Mouse (Mus musculus) kidney, embryonic 14.5 days (tissue): ENCODE results near the gene Exoc3l. TPM values are rescaled to one million over a fixed set of nuclear protein-coding genes. Genes with fewer than 3 reads are reported as not detected.

ENCODE experiments used
- ATAC-seq: fragments of 200-750 bp; cut with Nextera tagmentation; 2 replicates; pipeline ENCODE4 v1.8.0; 2017; ENCODE audit warnings: moderate number of reproducible peaks, mild to moderate bottlenecking, moderate TSS enrichment, moderate library complexity; ENCODE audit not compliant: low FRiP score, low TSS enrichment
- H3K27ac ChIP-seq: fragments of 300-500 bp; sonication (generic); 2 replicates; pipeline ENCODE4 v1.5.1; 2014; ENCODE audit warnings: low read depth, mild to moderate bottlenecking, low read length, moderate library complexity, mixed read lengths
- H3K27me3 ChIP-seq: fragments of 300-500 bp; sonication (generic); 2 replicates; pipeline ENCODE4 v1.6.1; 2014; ENCODE audit warnings: mild to moderate bottlenecking, low read length; ENCODE audit not compliant: control insufficient read depth, insufficient read depth
- H3K36me3 ChIP-seq: fragments of 300-500 bp; sonication (generic); 2 replicates; pipeline ENCODE4 v1.6.1; 2014; ENCODE audit warnings: low read length, mixed read lengths; ENCODE audit not compliant: control insufficient read depth, insufficient read depth
- H3K4me1 ChIP-seq: fragments of 300-500 bp; sonication (generic); 2 replicates; pipeline ENCODE4 v1.6.1; 2014; ENCODE audit warnings: low read length, mixed read lengths; ENCODE audit not compliant: control insufficient read depth, insufficient read depth
- H3K4me2 ChIP-seq: fragments of 300-500 bp; sonication (generic); replicated peaks from 2 replicates; pipeline ENCODE4 v1.6.1; 2014; ENCODE audit warnings: low read depth, mild to moderate bottlenecking, low read length
- H3K4me3 ChIP-seq: fragments of 300-500 bp; sonication (generic); 2 replicates; pipeline ENCODE4 v1.5.1; 2014; ENCODE audit warnings: mild to moderate bottlenecking, low read length
- H3K9ac ChIP-seq: fragments of 300-500 bp; sonication (generic); 2 replicates; pipeline ENCODE4 v1.6.1; 2014; ENCODE audit warnings: low read depth, mild to moderate bottlenecking, low read length, moderate library complexity
- H3K9me3 ChIP-seq: fragments of 300-500 bp; sonication (generic); 2 replicates; pipeline ENCODE4 v1.6.1; 2016; ENCODE audit warnings: low read length; ENCODE audit not compliant: control insufficient read depth
- WGBS: fragments of 180-500 bp; shearing (Covaris S2); extraction: QIAGEN DNeasy Blood & Tissue Kit; methylation state at CpG from one replicate; pipeline ENCODE4 v1.1.7; 2014; 5-methylcytosine and 5-hydroxymethylcytosine counted together
- polyA plus RNA-seq: library from polyadenylated mRNA; unstranded; fragments of >200 nt; fragmentation: Nextera tagmentation; extraction: Ambion mirVana; gene quantifications from 2 replicates; pipeline ENCODE4 v1.2.1, GENCODE M21; 2014

The Exoc3l gene
- polyA plus RNA-seq, 1 experiment from 2014 or later = 17.8 TPM

GRCm38 (mm10) chr8:105290554-105291314 lies 5.2 kb downstream of the Exoc3l start:
- no peaks in the 10 kb centered on the region for H3K9me3 ChIP-seq
- WGBS = 9% methylated on average over 31 of the region's 31 CpGs
- peak overlapping the region; percentile 6; the same call in 1 of the 2 replicates for H3K4me3 ChIP-seq
- ATAC-seq = no peak
- H3K4me2 ChIP-seq = peak overlapping the region; percentile 87
- H3K27ac ChIP-seq = no peak overlapping the region
- peaks cover 22% of the 10 kb centered on the region for H3K4me1 ChIP-seq
- no peak overlapping the region for H3K9ac ChIP-seq
- H3K36me3 ChIP-seq = no peaks in the 10 kb centered on the region
- peaks cover 9% of the 10 kb centered on the region; the same call in 1 of the 2 replicates for H3K27me3 ChIP-seq

DNA sequence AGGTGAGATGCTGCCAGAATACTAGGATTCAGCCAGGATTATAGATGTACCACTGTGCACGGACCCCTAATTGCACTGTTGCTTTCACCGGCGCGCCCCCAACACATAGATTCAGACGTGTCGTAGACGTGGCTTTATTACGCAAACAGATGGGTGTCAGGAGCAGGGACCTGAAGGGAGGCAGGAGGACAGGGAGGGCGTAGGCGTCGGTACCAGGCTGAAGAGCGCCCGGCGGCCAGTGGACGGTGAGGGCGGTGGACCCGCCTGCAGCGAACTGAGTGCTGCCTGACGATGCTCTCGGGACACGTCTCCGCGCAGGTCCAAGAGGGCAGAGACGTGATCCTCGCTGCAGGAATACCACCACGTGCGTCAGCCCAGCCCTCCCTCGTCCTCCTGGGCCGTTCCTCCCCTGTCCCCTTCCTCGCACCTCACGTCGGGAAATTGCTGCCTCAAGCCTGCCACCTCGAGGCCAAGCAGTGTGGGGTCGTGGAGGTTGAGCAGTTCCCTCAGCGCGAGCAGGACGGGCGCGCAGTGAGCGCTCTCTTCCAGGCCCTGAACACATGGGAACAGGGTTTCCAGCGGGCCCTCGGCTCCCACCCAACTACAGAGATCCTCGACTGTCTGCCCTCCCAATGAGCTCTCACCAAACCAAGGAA lies 6.0 kb downstream of the Exoc3l start, which contains the start of gene 4931428F04Rik:
TSS of gene 4931428F04Rik (minus strand) at position 60 of the 656 bp plus-strand sequence.
- Histone ChIP-seq H3K4me3 (peak within 1 kb of the TSS; percentile 56), H3K4me2 (peak within 1 kb of the TSS; percentile 87), H3K27ac (peak within 1 kb of the TSS; percentile 76), H3K27me3 (peaks cover 9% of the 10 kb centered on the region; the same call in 1 of the 2 replicates), H3K9me3 (no peaks in the 10 kb centered on the region), H3K4me1 (peaks cover 22% of the 10 kb centered on the region), H3K9ac (peak within 1 kb of the TSS; percentile 60), H3K36me3 (no peaks in the 10 kb centered on the region; the same call in 1 of the 2 replicates)
- 3% methylated on average over 43 of the region's 43 CpGs for WGBS
- ATAC-seq = peak; percentile 30

DNA sequence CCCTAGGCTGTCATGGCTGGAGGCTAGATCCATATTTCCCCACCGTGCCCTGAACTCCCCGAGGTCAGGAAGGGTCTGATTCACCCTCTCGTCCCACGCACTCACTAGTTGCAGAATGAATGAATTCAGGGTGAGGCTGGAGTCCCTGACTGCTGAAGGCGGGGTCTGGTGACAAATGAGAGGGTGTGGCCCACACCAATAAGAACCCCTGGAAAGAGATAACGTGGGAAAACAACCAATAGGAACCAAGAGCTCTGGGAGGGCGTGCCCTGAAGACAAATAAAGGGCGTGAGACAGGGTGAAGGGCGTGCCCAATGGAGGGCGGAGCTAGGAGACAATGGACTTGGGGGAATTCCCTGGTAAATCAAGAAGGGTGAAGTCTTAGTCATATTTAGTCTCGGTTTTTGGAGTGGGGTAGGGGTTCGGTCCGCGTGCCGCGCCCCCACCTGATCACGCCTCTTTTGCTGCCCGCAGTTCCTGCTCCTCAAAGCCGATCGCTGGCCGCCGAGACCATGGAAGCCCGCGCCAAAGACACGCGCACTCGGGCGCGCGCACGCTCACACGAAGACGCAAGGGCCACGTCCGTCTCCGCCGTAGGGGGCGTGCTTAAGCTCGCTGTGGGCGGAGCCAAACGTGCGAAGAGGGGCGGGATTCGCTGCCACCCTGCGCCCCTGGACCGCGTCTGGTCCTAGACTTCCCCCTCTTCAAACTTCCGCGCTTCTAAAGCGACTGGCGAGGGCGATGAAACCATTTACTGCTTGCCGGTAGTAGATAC lies 6.8 kb downstream of the Exoc3l start:
- WGBS = under 1% methylated on average over 53 of the region's 53 CpGs
- H3K27me3 ChIP-seq = peaks cover 9% of the 10 kb centered on the region; the same call in 1 of the 2 replicates
- peak overlapping the region; percentile 76 for H3K27ac ChIP-seq
- no peaks in the 10 kb centered on the region for H3K9me3 ChIP-seq
- ATAC-seq = peak; percentile 93
- H3K4me3 ChIP-seq = peak overlapping the region; percentile 56
- peak overlapping the region; percentile 87 for H3K4me2 ChIP-seq
- peak overlapping the region; percentile 60 for H3K9ac ChIP-seq
- peaks cover 22% of the 10 kb centered on the region for H3K4me1 ChIP-seq
- no peaks in the 10 kb centered on the region; the same call in 1 of the 2 replicates for H3K36me3 ChIP-seq

GRCm38 (mm10) chr8:105288231-105288630 lies 7.7 kb downstream of the Exoc3l start:
- H3K36me3 ChIP-seq = no peaks in the 10 kb centered on the region; the same call in 1 of the 2 replicates
- no peak for ATAC-seq
- peak overlapping the region; percentile 87 for H3K4me2 ChIP-seq
- H3K9me3 ChIP-seq = no peaks in the 10 kb centered on the region
- H3K9ac ChIP-seq = no peak overlapping the region
- H3K4me1 ChIP-seq = peaks cover 22% of the 10 kb centered on the region
- H3K27ac ChIP-seq = no peak overlapping the region
- peak overlapping the region; percentile 56; the same call in 1 of the 2 replicates for H3K4me3 ChIP-seq
- WGBS = 89% methylated on average over 5 of the region's 5 CpGs
- peaks cover 9% of the 10 kb centered on the region; the same call in 1 of the 2 replicates for H3K27me3 ChIP-seq

GRCm38 (mm10) chr8:105286907-105287306 lies 9.0 kb downstream of the Exoc3l start:
- H3K4me3 ChIP-seq = no peak overlapping the region
- H3K27me3 ChIP-seq = peaks cover 9% of the 10 kb centered on the region; the same call in 1 of the 2 replicates
- no peak for ATAC-seq
- 86% methylated on average over 4 of the region's 4 CpGs for WGBS
- no peaks in the 10 kb centered on the region for H3K9me3 ChIP-seq
- no peak overlapping the region for H3K27ac ChIP-seq
- H3K4me2 ChIP-seq = no peak overlapping the region
- H3K36me3 ChIP-seq = peaks cover under 1% of the 10 kb centered on the region; the same call in 1 of the 2 replicates
- H3K4me1 ChIP-seq = peaks cover 22% of the 10 kb centered on the region
- H3K9ac ChIP-seq = no peak overlapping the region

DNA sequence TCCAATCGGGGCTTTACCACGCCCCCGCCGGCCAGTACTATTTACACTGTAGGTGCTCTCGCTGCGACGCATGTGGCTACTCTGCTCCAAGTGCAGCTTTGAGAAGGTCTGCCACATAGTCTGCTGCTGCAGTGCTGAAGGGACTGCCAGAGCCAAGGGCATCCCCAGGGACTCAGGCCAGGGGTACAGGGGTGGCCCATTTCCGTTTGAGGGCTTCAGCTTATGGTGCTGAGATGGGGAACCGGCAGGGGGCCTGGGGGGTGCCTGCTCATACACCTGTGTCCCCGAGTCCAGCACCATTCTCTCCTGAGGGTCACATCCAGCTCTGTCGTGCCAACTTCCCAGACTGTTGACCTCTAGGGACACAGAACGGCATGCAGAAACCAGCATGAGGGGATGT lies 10.4 kb downstream of the Exoc3l start:
- Histone ChIP-seq H3K9ac (0 out of 2 replicates have a peak overlapping the region, but pooled peaks have one; percentile 7), H3K4me2 (no peak overlapping the region), H3K27ac (no peak overlapping the region), H3K9me3 (no peaks in the 10 kb centered on the region), H3K4me1 (peaks cover 19% of the 10 kb centered on the region), H3K27me3 (peaks cover 6% of the 10 kb centered on the region; the same call in 1 of the 2 replicates), H3K36me3 (peaks cover 5% of the 10 kb centered on the region; the same call in 1 of the 2 replicates), H3K4me3 (no peak overlapping the region)
- no peak for ATAC-seq
- WGBS = 51% methylated on average over 12 of the region's 12 CpGs

DNA sequence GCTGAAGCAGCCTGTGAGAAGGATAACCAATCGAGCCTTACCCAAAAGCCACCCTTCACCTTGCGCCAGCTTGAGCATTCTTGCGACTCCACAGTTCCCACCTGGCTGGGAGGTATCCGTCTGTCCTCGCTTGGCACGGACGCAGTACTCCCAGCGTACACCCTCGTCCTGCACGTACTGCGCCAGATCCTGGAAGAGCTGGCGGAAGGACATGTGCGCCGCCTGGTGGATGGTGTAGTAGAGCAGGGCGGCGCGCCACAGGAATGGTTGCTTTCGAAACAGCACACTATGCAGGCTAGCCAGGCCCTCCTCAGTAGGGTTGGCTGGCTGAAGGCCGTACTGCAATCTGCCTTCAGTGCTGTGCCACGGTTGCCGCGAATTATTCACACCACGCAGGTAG lies 12.8 kb downstream of the Exoc3l start:
- peaks cover 7% of the 10 kb centered on the region; the same call in 1 of the 2 replicates for H3K4me1 ChIP-seq
- no peaks in the 10 kb centered on the region for H3K9me3 ChIP-seq
- no peak overlapping the region for H3K27ac ChIP-seq
- peaks cover 5% of the 10 kb centered on the region; the same call in 1 of the 2 replicates for H3K36me3 ChIP-seq
- peaks cover 19% of the 10 kb centered on the region for H3K27me3 ChIP-seq
- WGBS = 28% methylated on average over 23 of the region's 23 CpGs
- ATAC-seq = 0 out of 2 replicates have a peak, but pooled peaks have one; percentile 25
- H3K4me3 ChIP-seq = no peak overlapping the region
- no peak overlapping the region for H3K4me2 ChIP-seq
- 0 out of 2 replicates have a peak overlapping the region, but pooled peaks have one; percentile 4 for H3K9ac ChIP-seq

GRCm38 (mm10) chr8:105282239-105282638 lies 13.7 kb downstream of the Exoc3l start:
- WGBS = 89% methylated on average over 4 of the region's 4 CpGs
- Histone ChIP-seq H3K4me2 (no peak overlapping the region), H3K27me3 (peaks cover 28% of the 10 kb centered on the region), H3K9me3 (no peaks in the 10 kb centered on the region), H3K9ac (no peak overlapping the region), H3K4me3 (no peak overlapping the region), H3K4me1 (0 out of 2 replicates have a peak, but pooled peaks cover 5% of the 10 kb centered on the region), H3K36me3 (peaks cover 5% of the 10 kb centered on the region; the same call in 1 of the 2 replicates), H3K27ac (no peak overlapping the region)
- ATAC-seq = no peak
